Mouse (Mus musculus): ENCODE measurements around the gene Myom1. TPM values are rescaled to one million over a fixed set of nuclear protein-coding genes. Genes with fewer than 3 reads are reported as not detected.

Myom1 gene
- polyA plus RNA-seq, 1 experiment = 2.4 TPM

GRCm38 (mm10) chr17:70988337-70988767, 14.1 kb upstream of the Myom1 start:
- TF ChIP-seq CTCF (IDR thresholded peaks at IDR 0.05; ENCODE audit: borderline replicate concordance, insufficient read depth, low read depth, low read length) (no peak), POLR2A (IDR thresholded peaks at IDR 0.05; ENCODE audit: borderline replicate concordance, insufficient read depth, low read length) (no peak)
- H3K4me3 ChIP-seq (replicated peaks; ENCODE audit: insufficient read depth, low read depth, low read length) = no peak overlapping the region
- WGBS = 85% methylated on average over 12 of the region's 12 CpGs
- no peaks in the 10 kb centered on the region for H3K27me3 ChIP-seq (ENCODE audit: control insufficient read depth, insufficient read depth, low read length)
- no peak for DNase-seq
- peaks cover 15% of the 10 kb centered on the region for H3K4me1 ChIP-seq (ENCODE audit: control insufficient read depth, insufficient read depth, low read length)
- no peak overlapping the region for H3K27ac ChIP-seq (ENCODE audit: insufficient read depth, low read length)

GRCm38 (mm10) chr17:70989430-70989829, 13.0 kb upstream of the Myom1 start:
- no peak for TF ChIP-seq POLR2A (IDR thresholded peaks at IDR 0.05; ENCODE audit: borderline replicate concordance, insufficient read depth, low read length)
- no peak for TF ChIP-seq CTCF (IDR thresholded peaks at IDR 0.05; ENCODE audit: borderline replicate concordance, insufficient read depth, low read depth, low read length)

GRCm38 (mm10) chr17:70989991-70990390, 12.4 kb upstream of the Myom1 start:
- DNase-seq = no peak
- peak overlapping the region; percentile 88 for H3K4me3 ChIP-seq (replicated peaks; ENCODE audit: insufficient read depth, low read depth, low read length)
- TF ChIP-seq CTCF (IDR thresholded peaks at IDR 0.05; ENCODE audit: borderline replicate concordance, insufficient read depth, low read depth, low read length) = no peak
- no peak for TF ChIP-seq POLR2A (IDR thresholded peaks at IDR 0.05; ENCODE audit: borderline replicate concordance, insufficient read depth, low read length)
- H3K4me1 ChIP-seq (ENCODE audit: control insufficient read depth, insufficient read depth, low read length) = peaks cover 15% of the 10 kb centered on the region
- H3K27ac ChIP-seq (ENCODE audit: insufficient read depth, low read length) = peak overlapping the region; percentile 95; the same call in 1 of the 2 replicates
- WGBS = under 1% methylated on average over 24 of the region's 24 CpGs
- H3K27me3 ChIP-seq (ENCODE audit: control insufficient read depth, insufficient read depth, low read length) = no peaks in the 10 kb centered on the region

More at GRCm38 (mm10) chr17:70989430-70989829, 13.0 kb upstream of the Myom1 start:
- peaks cover 15% of the 10 kb centered on the region for H3K4me1 ChIP-seq (ENCODE audit: control insufficient read depth, insufficient read depth, low read length)
- no peak for DNase-seq
- 24% methylated on average over 8 of the region's 8 CpGs for WGBS
- no peak overlapping the region; the same call in 1 of the 2 replicates for H3K27ac ChIP-seq (ENCODE audit: insufficient read depth, low read length)
- no peaks in the 10 kb centered on the region for H3K27me3 ChIP-seq (ENCODE audit: control insufficient read depth, insufficient read depth, low read length)
- peak overlapping the region; percentile 88 for H3K4me3 ChIP-seq (replicated peaks; ENCODE audit: insufficient read depth, low read depth, low read length)

- H3K27ac ChIP-seq (ENCODE audit: insufficient read depth, low read length) = peak overlapping the region; percentile 95
- WGBS = under 1% methylated on average over 64 of the region's 70 CpGs
- peak; percentile 76 for TF ChIP-seq POLR2A (IDR thresholded peaks at IDR 0.05; ENCODE audit: borderline replicate concordance, insufficient read depth, low read length)
- no peak for TF ChIP-seq CTCF (IDR thresholded peaks at IDR 0.05; ENCODE audit: borderline replicate concordance, insufficient read depth, low read depth, low read length)
- DNase-seq = peak; percentile 84 to 88
- peaks cover 15% of the 10 kb centered on the region; the same call in 1 of the 2 replicates for H3K4me1 ChIP-seq (ENCODE audit: control insufficient read depth, insufficient read depth, low read length)
- no peaks in the 10 kb centered on the region for H3K27me3 ChIP-seq (ENCODE audit: control insufficient read depth, insufficient read depth, low read length)
- H3K4me3 ChIP-seq (replicated peaks; ENCODE audit: insufficient read depth, low read depth, low read length) = peak overlapping the region; percentile 88
Observed at GRCm38 (mm10) chr17:70990403-70991303, 11.8 kb upstream of the Myom1 start.

GRCm38 (mm10) chr17:70991706-70992625, 10.5 kb upstream of the Myom1 start:
- 86% methylated on average over 16 of the region's 16 CpGs for WGBS
- Histone ChIP-seq H3K4me1 (ENCODE audit: control insufficient read depth, insufficient read depth, low read length) (peaks cover 15% of the 10 kb centered on the region; the same call in 1 of the 2 replicates), H3K4me3 (replicated peaks; ENCODE audit: insufficient read depth, low read depth, low read length) (no peak overlapping the region), H3K27me3 (ENCODE audit: control insufficient read depth, insufficient read depth, low read length) (no peaks in the 10 kb centered on the region), H3K27ac (ENCODE audit: insufficient read depth, low read length) (no peak overlapping the region)
- TF ChIP-seq POLR2A (IDR thresholded peaks at IDR 0.05; ENCODE audit: borderline replicate concordance, insufficient read depth, low read length) (no peak), CTCF (IDR thresholded peaks at IDR 0.05; ENCODE audit: borderline replicate concordance, insufficient read depth, low read depth, low read length) (no peak)
- DNase-seq = no peak

- TF ChIP-seq POLR2A (IDR thresholded peaks at IDR 0.05; ENCODE audit: borderline replicate concordance, insufficient read depth, low read length) = no peak
- no peak for TF ChIP-seq CTCF (IDR thresholded peaks at IDR 0.05; ENCODE audit: borderline replicate concordance, insufficient read depth, low read depth, low read length)
- Histone ChIP-seq H3K27ac (ENCODE audit: insufficient read depth, low read length) (no peak overlapping the region), H3K27me3 (ENCODE audit: control insufficient read depth, insufficient read depth, low read length) (no peaks in the 10 kb centered on the region), H3K4me1 (ENCODE audit: control insufficient read depth, insufficient read depth, low read length) (peaks cover 15% of the 10 kb centered on the region; the same call in 1 of the 2 replicates), H3K4me3 (replicated peaks; ENCODE audit: insufficient read depth, low read depth, low read length) (no peak overlapping the region)
- DNase-seq = no peak
- 93% methylated on average over 9 of the region's 9 CpGs for WGBS
Observed at GRCm38 (mm10) chr17:70992662-70993061, 9.8 kb upstream of the Myom1 start.

- WGBS = 57% methylated on average over 3 of the region's 3 CpGs
- H3K27ac ChIP-seq (ENCODE audit: insufficient read depth, low read length) = no peak overlapping the region
- peaks cover 11% of the 10 kb centered on the region; the same call in 1 of the 2 replicates for H3K4me1 ChIP-seq (ENCODE audit: control insufficient read depth, insufficient read depth, low read length)
Observed at GRCm38 (mm10) chr17:70993385-70993807, 9.0 kb upstream of the Myom1 start.

More at GRCm38 (mm10) chr17:70993385-70993807, 9.0 kb upstream of the Myom1 start:
- Histone ChIP-seq H3K27me3 (ENCODE audit: control insufficient read depth, insufficient read depth, low read length) (no peaks in the 10 kb centered on the region), H3K4me3 (replicated peaks; ENCODE audit: insufficient read depth, low read depth, low read length) (no peak overlapping the region)
- TF ChIP-seq CTCF (IDR thresholded peaks at IDR 0.05; ENCODE audit: borderline replicate concordance, insufficient read depth, low read depth, low read length) (no peak), POLR2A (IDR thresholded peaks at IDR 0.05; ENCODE audit: borderline replicate concordance, insufficient read depth, low read length) (no peak)
- no peak for DNase-seq

All from cerebellum, adult 2 months (tissue).